22 mouse cellular contexts compared by ENCODE assay signal in the genomic region with DNA sequence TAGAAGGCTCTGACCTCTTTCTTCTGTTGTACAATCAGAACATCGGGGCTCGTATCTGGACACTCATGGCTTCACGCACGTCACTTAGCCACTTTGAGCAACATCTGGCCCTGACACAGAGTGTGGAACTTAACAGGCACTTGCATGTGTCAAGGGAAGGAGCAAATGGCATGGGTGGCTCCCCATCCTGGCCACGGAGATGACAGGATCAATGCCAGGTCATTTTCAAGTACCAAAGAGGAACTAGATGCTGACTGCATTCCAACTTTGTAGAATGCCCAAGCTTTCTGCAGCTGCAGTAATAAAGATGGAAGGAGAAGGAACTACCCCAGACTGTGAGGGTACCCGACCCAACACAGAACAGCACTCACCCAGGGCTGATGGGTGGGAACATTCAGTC. TPM values are rescaled to one million over a fixed set of nuclear protein-coding genes. Genes with fewer than 3 reads are reported as not detected.
DNase-seq lines count a peak whose midpoint lies in the region; ATAC-seq lines count a peak whose summit lies in the region.
"Had no signal": no experiment of that assay in that cellular context is flagged by ENCODE, and none has a peak within 500 bp of the region (broad histone marks: within the 10 kb centered on the region; RNA-seq: fewer than 3 reads in every experiment).

No protein-coding gene starts in this region.

- no peaks in the 10 kb centered on the region for H3K36me3 ChIP-seq in forebrain, embryonic 10.5 days (replicated peaks)
- H3K36me3 ChIP-seq in forebrain, embryonic 15.5 days: no peaks in the 10 kb centered on the region
- no peaks in the 10 kb centered on the region for H3K36me3 ChIP-seq in hindbrain, embryonic 10.5 days
- H3K36me3 ChIP-seq in hindbrain, embryonic 12.5 days: no peaks in the 10 kb centered on the region
- no peaks in the 10 kb centered on the region for H3K36me3 ChIP-seq in embryonic facial prominence, embryonic 10.5 days (replicated peaks)
- H3K36me3 ChIP-seq: embryonic facial prominence, embryonic 13.5 days; embryonic facial prominence, embryonic 15.5 days; G1E had no signal

- no peak overlapping the region for H3K4me2 ChIP-seq in forebrain, embryonic 15.5 days (replicated peaks)
- H3K4me2 ChIP-seq in hindbrain, embryonic 12.5 days (replicated peaks): no peak overlapping the region
- H3K4me2 ChIP-seq: embryonic facial prominence, embryonic 13.5 days; embryonic facial prominence, embryonic 15.5 days; forebrain, embryonic 13.5 days had no signal

- H3K9ac ChIP-seq in forebrain, embryonic 15.5 days (replicated peaks): no peak overlapping the region
- H3K9ac ChIP-seq in hindbrain, embryonic 12.5 days: no peak overlapping the region
- H3K9ac ChIP-seq: embryonic facial prominence, embryonic 13.5 days; embryonic facial prominence, embryonic 15.5 days; forebrain, embryonic 13.5 days had no signal

- no peak overlapping the region for H3K4me3 ChIP-seq in forebrain, embryonic 10.5 days
- H3K4me3 ChIP-seq in forebrain, embryonic 15.5 days: no peak overlapping the region
- H3K4me3 ChIP-seq in hindbrain, embryonic 10.5 days: no peak overlapping the region
- no peak overlapping the region for H3K4me3 ChIP-seq in hindbrain, embryonic 12.5 days
- no peak overlapping the region for H3K4me3 ChIP-seq in embryonic facial prominence, embryonic 10.5 days
- H3K4me3 ChIP-seq: embryonic facial prominence, embryonic 13.5 days; embryonic facial prominence, embryonic 15.5 days; erythroblast, embryonic 14.5 days; forebrain, embryonic 13.5 days had no signal

- WGBS in forebrain, embryonic 10.5 days: 92% methylated on average over 6 of the region's 6 CpGs
- 91% methylated on average over 6 of the region's 6 CpGs for WGBS in forebrain, embryonic 15.5 days
- WGBS in hindbrain, embryonic 10.5 days: 89% methylated on average over 6 of the region's 6 CpGs
- WGBS in hindbrain, embryonic 12.5 days: 91% methylated on average over 6 of the region's 6 CpGs
- WGBS in embryonic facial prominence, embryonic 10.5 days: 89% methylated on average over 6 of the region's 6 CpGs

- ATAC-seq in forebrain, embryonic 15.5 days (replicated peaks): no peak
- no peak for ATAC-seq in hindbrain, embryonic 12.5 days (ENCODE audit: low FRiP score)
- ATAC-seq: activated CD4-positive, CD25-positive, alpha-beta regulatory T cell, adult 4 months; CD4-positive, CD25-positive, alpha-beta regulatory T cell, adult 4 months; forebrain, embryonic 13.5 days; forebrain, embryonic 16.5 days; Patski had no signal

- peaks cover 29% of the 10 kb centered on the region for H3K4me1 ChIP-seq in forebrain, embryonic 10.5 days
- H3K4me1 ChIP-seq in forebrain, embryonic 15.5 days: peaks cover 19% of the 10 kb centered on the region
- H3K4me1 ChIP-seq in hindbrain, embryonic 10.5 days (replicated peaks): peaks cover 37% of the 10 kb centered on the region
- peaks cover 15% of the 10 kb centered on the region for H3K4me1 ChIP-seq in hindbrain, embryonic 12.5 days
- peaks cover 28% of the 10 kb centered on the region for H3K4me1 ChIP-seq in embryonic facial prominence, embryonic 10.5 days

- H3K27me3 ChIP-seq in forebrain, embryonic 10.5 days (ENCODE audit: poor library complexity, severe bottlenecking): peaks cover 24% of the 10 kb centered on the region
- no peaks in the 10 kb centered on the region for H3K27me3 ChIP-seq in forebrain, embryonic 15.5 days
- H3K27me3 ChIP-seq in hindbrain, embryonic 10.5 days (ENCODE audit: insufficient read depth, poor library complexity, severe bottlenecking): no peaks in the 10 kb centered on the region
- H3K27me3 ChIP-seq in hindbrain, embryonic 12.5 days: no peaks in the 10 kb centered on the region
- no peaks in the 10 kb centered on the region for H3K27me3 ChIP-seq in embryonic facial prominence, embryonic 10.5 days (replicated peaks; ENCODE audit: low read depth, poor library complexity, severe bottlenecking)
- H3K27me3 ChIP-seq: CH12.LX; embryonic facial prominence, embryonic 13.5 days; embryonic facial prominence, embryonic 15.5 days; forebrain, embryonic 13.5 days; Patski had no signal

- H3K27ac ChIP-seq in forebrain, embryonic 10.5 days: 0 out of 2 replicates have a peak overlapping the region, but pooled peaks have one; percentile 51
- H3K27ac ChIP-seq in forebrain, embryonic 15.5 days (replicated peaks): no peak overlapping the region
- peak overlapping the region; percentile 74; the same call in 1 of the 2 replicates for H3K27ac ChIP-seq in hindbrain, embryonic 10.5 days
- H3K27ac ChIP-seq in hindbrain, embryonic 12.5 days: no peak overlapping the region
- H3K27ac ChIP-seq in embryonic facial prominence, embryonic 10.5 days (replicated peaks): 0 out of 2 replicates have a peak overlapping the region, but pooled peaks have one; percentile 8
- H3K27ac ChIP-seq: embryonic facial prominence, embryonic 13.5 days; embryonic facial prominence, embryonic 15.5 days; forebrain, embryonic 13.5 days had no signal

- no peak for DNase-seq in forebrain, embryonic 10.5 days (ENCODE audit: extremely low spot score, low spot score)
- no peak for DNase-seq in hindbrain, embryonic 10.5 days (ENCODE audit: low spot score)
- no peak for DNase-seq in embryonic facial prominence, embryonic 10.5 days (ENCODE audit: low spot score)
- DNase-seq: adrenal gland, adult 8-10 months; B cell, adult 2 months; cerebellum, adult 11-12 months; cerebellum, adult 2 months; cerebellum, adult 9-10 months; cerebellum, postnatal 10 days; cerebellum, postnatal 25 days had no signal

- no peaks in the 10 kb centered on the region for H3K9me3 ChIP-seq in forebrain, embryonic 10.5 days
- no peaks in the 10 kb centered on the region for H3K9me3 ChIP-seq in forebrain, embryonic 15.5 days
- H3K9me3 ChIP-seq in hindbrain, embryonic 10.5 days: no peaks in the 10 kb centered on the region
- no peaks in the 10 kb centered on the region for H3K9me3 ChIP-seq in hindbrain, embryonic 12.5 days (replicated peaks)
- no peaks in the 10 kb centered on the region for H3K9me3 ChIP-seq in embryonic facial prominence, embryonic 10.5 days
- H3K9me3 ChIP-seq: embryonic facial prominence, embryonic 13.5 days; embryonic facial prominence, embryonic 15.5 days; forebrain, embryonic 13.5 days; G1E had no signal

RNA-seq across cellular contexts. Expression of a gene that starts 14.0 kb away (rescaled TPM):
- 65.5 and 72.6 TPM in 2 replicates for polyA plus RNA-seq in forebrain, embryonic 10.5 days (2016; fragmentation: Nextera tagmentation; extraction: Ambion mirVana)
- 67.0 and 68.1 TPM in 2 replicates for polyA plus RNA-seq in forebrain, embryonic 15.5 days (2015; fragmentation: Nextera tagmentation; extraction: Ambion mirVana)
- 72.2 and 74.1 TPM in 2 replicates for polyA plus RNA-seq in hindbrain, embryonic 10.5 days (2016; fragmentation: Nextera tagmentation; extraction: Ambion mirVana)
- polyA plus RNA-seq in hindbrain, embryonic 12.5 days (2016; fragmentation: Nextera tagmentation; extraction: Ambion mirVana): 57.4 and 66.8 TPM in 2 replicates
- polyA plus RNA-seq in embryonic facial prominence, embryonic 10.5 days (2016; fragmentation: Nextera tagmentation; extraction: Ambion mirVana): 60.4 and 71.7 TPM in 2 replicates

Comparison
In these comparisons a context has a peak if more than half of its experiments do, and no peak if none do; other contexts are left out.
1. H3K27ac ChIP-seq: peak in forebrain, embryonic 10.5 days (single experiment), hindbrain, embryonic 10.5 days (single experiment) and embryonic facial prominence, embryonic 10.5 days (single experiment); none in forebrain, embryonic 15.5 days (single experiment) and hindbrain, embryonic 12.5 days (single experiment).